Mouse (Mus musculus): Measurements from ENCODE around the gene Grpr.
A peak's percentile ranks its signal among the peaks of the same experiment; 100 is the strongest.

Grpr gene

GRCm38 (mm10) chrX:163549666-163550065 is at the start of gene Grpr:
Grpr (minus strand) TSS chrX:163549677.
- peak; percentile 3 for DNase-seq (ENCODE audit: low spot score)

- DNase-seq (ENCODE audit: low spot score), result no peak
Measured at GRCm38 (mm10) chrX:163560521-163560920, 11.0 kb upstream of the Grpr start.

GRCm38 (mm10) chrX:163547042-163547441 is 2.4 kb downstream of the Grpr start:
- DNase-seq (ENCODE audit: low spot score), result no peak

- DNase-seq (ENCODE audit: low spot score), result no peak
Measured at GRCm38 (mm10) chrX:163532836-163533235, 16.6 kb downstream of the Grpr start.

- no peak for DNase-seq (ENCODE audit: low spot score)
Measured at GRCm38 (mm10) chrX:163518963-163519541, 30.4 kb downstream of the Grpr start.

GRCm38 (mm10) chrX:163511766-163512165 is 37.7 kb downstream of the Grpr start:
- DNase-seq (ENCODE audit: low spot score), result no peak

GRCm38 (mm10) chrX:163502088-163502487 is 47.4 kb downstream of the Grpr start:
- no peak for DNase-seq (ENCODE audit: low spot score)

All from urinary bladder, postnatal 25 days (tissue).